Mouse (Mus musculus) midbrain, embryonic 14.5 days (tissue): Measurements from ENCODE around the gene Necab3. TPM values are rescaled to one million over a fixed set of nuclear protein-coding genes. Genes with fewer than 3 reads are reported as not detected.
A peak's percentile ranks its signal among the peaks of the same experiment; 100 is the strongest.

Source experiments
- ATAC-seq: fragments of 200-750 bp; cut with Nextera tagmentation; 2 replicates; pipeline ENCODE4 v1.8.0; 2017; ENCODE audit warnings: moderate number of reproducible peaks, moderate library complexity; ENCODE audit not compliant: low FRiP score, low TSS enrichment
- DNase-seq: peaks from one replicate; pipeline ENCODE4 v3.0.0-alpha.2; 2015
- H3K27ac ChIP-seq: fragments of 300-500 bp; sonication (generic); replicated peaks from 2 replicates; pipeline ENCODE4 v1.5.1; 2014; ENCODE audit warnings: mild to moderate bottlenecking, low read depth, low read length, moderate library complexity
- H3K27me3 ChIP-seq: fragments of 300-500 bp; sonication (generic); 2 replicates; pipeline ENCODE4 v1.6.1; 2014; ENCODE audit warnings: low read length, control low read depth, mixed read lengths; ENCODE audit not compliant: control insufficient read depth, insufficient read depth
- H3K36me3 ChIP-seq: fragments of 300-500 bp; sonication (generic); 2 replicates; pipeline ENCODE4 v1.6.1; 2014; ENCODE audit warnings: low read length, control low read depth; ENCODE audit not compliant: control insufficient read depth, insufficient read depth
- H3K4me1 ChIP-seq: fragments of 300-500 bp; sonication (generic); 2 replicates; pipeline ENCODE4 v1.6.1; 2014; ENCODE audit warnings: mild to moderate bottlenecking, antibody characterized with exemption, low read length, control low read depth; ENCODE audit not compliant: control insufficient read depth, insufficient read depth
- H3K4me2 ChIP-seq: fragments of 300-500 bp; sonication (generic); 2 replicates; pipeline ENCODE4 v1.6.1; 2014; ENCODE audit warnings: mild to moderate bottlenecking, low read length, moderate library complexity
- H3K4me3 ChIP-seq: fragments of 300-500 bp; sonication (generic); replicated peaks from 2 replicates; pipeline ENCODE4 v1.5.1; 2014; ENCODE audit warnings: low read depth, low read length
- H3K9ac ChIP-seq: fragments of 300-500 bp; sonication (generic); replicated peaks from 2 replicates; pipeline ENCODE4 v1.6.1; 2014; ENCODE audit warnings: mild to moderate bottlenecking, low read length, moderate library complexity
- H3K9me3 ChIP-seq: fragments of 300-500 bp; sonication (generic); 2 replicates; pipeline ENCODE4 v1.6.1; 2016; ENCODE audit warnings: low read length, control low read depth, mixed read lengths; ENCODE audit not compliant: control insufficient read depth
- WGBS: fragments of 180-500 bp; shearing (Covaris S2); extraction: QIAGEN DNeasy Blood & Tissue Kit; methylation state at CpG from one replicate; pipeline ENCODE4 v1.1.7; 2014; 5-methylcytosine and 5-hydroxymethylcytosine counted together
- polyA plus RNA-seq: library from polyadenylated mRNA; unstranded; fragments of >200 nt; fragmentation: Nextera tagmentation; extraction: Ambion mirVana; gene quantifications from 2 replicates; pipeline ENCODE4 v1.2.1, GENCODE M21; 2014

The Necab3 gene
- polyA plus RNA-seq, 1 experiment from 2014 or later, result 15.1 TPM

DNA sequence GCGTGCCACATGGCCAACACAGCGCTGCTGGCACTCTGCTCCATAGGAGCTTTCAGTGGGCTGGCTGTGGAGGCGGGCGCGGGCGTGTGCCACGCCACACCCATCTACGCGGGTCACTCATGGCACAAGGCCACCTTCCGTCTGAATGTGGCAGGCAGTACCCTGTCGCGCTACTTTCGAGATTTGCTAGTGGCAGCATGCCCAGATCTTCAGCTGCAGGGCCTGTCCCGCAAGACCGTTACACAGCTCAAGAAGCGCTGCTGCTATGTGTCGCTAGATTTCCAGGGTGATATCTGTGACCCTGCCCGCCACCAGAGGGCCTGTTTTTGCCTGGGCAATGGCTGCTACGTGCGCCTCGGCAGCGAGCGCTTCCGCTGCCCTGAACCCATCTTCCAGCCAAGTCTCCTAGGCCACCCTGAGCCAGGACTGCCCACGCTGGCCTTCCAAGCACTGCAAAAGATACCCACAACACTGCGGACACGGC is 6.2 kb downstream of the Necab3 start:
- ATAC-seq (peak; percentile 35; the same call in 1 of the 2 replicates), DNase-seq (peak; percentile 76)
- peak overlapping the region; percentile 49 for H3K27ac ChIP-seq
- peaks cover 7% of the 10 kb centered on the region; the same call in 1 of the 2 replicates for H3K27me3 ChIP-seq
- peak overlapping the region; percentile 30 for H3K4me2 ChIP-seq
- 28% methylated on average over 27 of the region's 27 CpGs for WGBS
- no peaks in the 10 kb centered on the region for H3K36me3 ChIP-seq
- H3K4me3 ChIP-seq, result no peak overlapping the region
- no peak overlapping the region for H3K9ac ChIP-seq
- H3K9me3 ChIP-seq, result no peaks in the 10 kb centered on the region
- H3K4me1 ChIP-seq, result peaks cover 20% of the 10 kb centered on the region

DNA sequence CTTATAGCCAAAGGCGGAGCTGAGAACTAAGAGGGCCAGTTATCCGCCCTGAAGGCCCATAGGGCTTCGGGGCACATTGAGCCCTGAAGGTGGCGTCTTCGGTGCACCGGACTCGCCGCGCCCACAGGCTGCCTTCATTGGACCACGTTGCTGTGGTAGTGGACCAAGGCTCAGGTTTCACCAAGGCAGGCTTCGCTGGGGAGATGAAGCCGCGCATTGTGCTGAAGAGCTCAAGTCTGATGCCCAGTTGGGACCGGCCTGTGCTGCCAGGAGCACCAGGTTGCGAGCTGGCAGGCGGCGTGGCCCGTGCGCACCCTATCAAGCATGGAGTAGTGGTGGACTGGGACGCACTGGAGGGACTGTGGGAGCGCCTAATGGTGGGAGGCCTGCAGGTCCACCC is 6.8 kb downstream of the Necab3 start:
- ATAC-seq (peak; percentile 3; the same call in 1 of the 2 replicates), DNase-seq (no peak)
- Histone ChIP-seq H3K27me3 (peaks cover 7% of the 10 kb centered on the region; the same call in 1 of the 2 replicates), H3K36me3 (no peaks in the 10 kb centered on the region), H3K4me3 (no peak overlapping the region), H3K4me1 (peaks cover 18% of the 10 kb centered on the region), H3K4me2 (peak overlapping the region; percentile 30), H3K9me3 (no peaks in the 10 kb centered on the region), H3K27ac (no peak overlapping the region), H3K9ac (no peak overlapping the region)
- 43% methylated on average over 21 of the region's 21 CpGs for WGBS

- Histone ChIP-seq H3K9ac (no peak within 1 kb of the TSS), H3K27ac (peak within 1 kb of the TSS; percentile 49; the same call in 1 of the 2 replicates), H3K4me1 (peaks cover 18% of the 10 kb centered on the region), H3K4me3 (no peak within 1 kb of the TSS), H3K36me3 (no peaks in the 10 kb centered on the region), H3K27me3 (peaks cover 7% of the 10 kb centered on the region; the same call in 1 of the 2 replicates), H3K4me2 (peak within 1 kb of the TSS; percentile 30), H3K9me3 (no peaks in the 10 kb centered on the region)
- no peak for DNase-seq
- 87% methylated on average over 4 of the region's 4 CpGs for WGBS
- ATAC-seq, result no peak
Measured at GRCm38 (mm10) chr2:154551476-154551875, 7.2 kb downstream of the Necab3 start, which contains the start of gene Actl10. Gene Actl10, plus strand, starts transcription at chr2:154551776.

DNA sequence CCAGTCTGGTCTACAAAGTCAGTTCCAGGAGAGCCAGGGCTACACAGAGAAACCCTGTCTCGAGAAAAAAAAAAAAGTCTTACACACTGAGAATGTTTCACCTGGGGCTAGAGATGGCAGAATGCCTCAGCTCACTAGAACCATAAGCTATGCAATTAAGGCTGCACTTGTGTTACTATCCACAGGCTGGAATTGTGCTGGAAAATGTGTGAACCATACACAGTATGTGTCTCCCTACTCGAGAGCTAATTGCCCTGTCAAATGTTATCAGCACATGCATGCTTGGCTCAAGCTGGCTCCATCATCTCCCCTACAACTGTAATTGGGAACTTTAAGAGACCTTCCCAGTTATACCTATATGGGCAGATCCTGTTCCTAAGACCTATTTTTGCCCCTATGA is 7.8 kb downstream of the Necab3 start:
- Histone ChIP-seq H3K27ac (no peak overlapping the region), H3K4me1 (peaks cover 18% of the 10 kb centered on the region), H3K4me3 (no peak overlapping the region), H3K4me2 (no peak overlapping the region), H3K9me3 (no peaks in the 10 kb centered on the region), H3K36me3 (0 out of 2 replicates have a peak, but pooled peaks cover under 1% of the 10 kb centered on the region), H3K9ac (no peak overlapping the region), H3K27me3 (peaks cover 7% of the 10 kb centered on the region; the same call in 1 of the 2 replicates)
- no peak for DNase-seq
- no peak for ATAC-seq
- WGBS, result 96% methylated on average over 2 of the region's 2 CpGs

GRCm38 (mm10) chr2:154549886-154550189 is 8.9 kb downstream of the Necab3 start:
- no peak overlapping the region for H3K27ac ChIP-seq
- DNase-seq (no peak), ATAC-seq (no peak)
- H3K27me3 ChIP-seq, result peaks cover 7% of the 10 kb centered on the region; the same call in 1 of the 2 replicates
- peak overlapping the region; percentile 85 for H3K4me2 ChIP-seq
- H3K9ac ChIP-seq, result peak overlapping the region; percentile 44; the same call in 1 of the 2 replicates
- H3K9me3 ChIP-seq, result no peaks in the 10 kb centered on the region
- WGBS, result 13% methylated on average over 20 of the region's 20 CpGs
- peak overlapping the region; percentile 41 for H3K4me3 ChIP-seq
- H3K36me3 ChIP-seq, result 0 out of 2 replicates have a peak, but pooled peaks cover 4% of the 10 kb centered on the region
- H3K4me1 ChIP-seq, result peaks cover 18% of the 10 kb centered on the region

DNA sequence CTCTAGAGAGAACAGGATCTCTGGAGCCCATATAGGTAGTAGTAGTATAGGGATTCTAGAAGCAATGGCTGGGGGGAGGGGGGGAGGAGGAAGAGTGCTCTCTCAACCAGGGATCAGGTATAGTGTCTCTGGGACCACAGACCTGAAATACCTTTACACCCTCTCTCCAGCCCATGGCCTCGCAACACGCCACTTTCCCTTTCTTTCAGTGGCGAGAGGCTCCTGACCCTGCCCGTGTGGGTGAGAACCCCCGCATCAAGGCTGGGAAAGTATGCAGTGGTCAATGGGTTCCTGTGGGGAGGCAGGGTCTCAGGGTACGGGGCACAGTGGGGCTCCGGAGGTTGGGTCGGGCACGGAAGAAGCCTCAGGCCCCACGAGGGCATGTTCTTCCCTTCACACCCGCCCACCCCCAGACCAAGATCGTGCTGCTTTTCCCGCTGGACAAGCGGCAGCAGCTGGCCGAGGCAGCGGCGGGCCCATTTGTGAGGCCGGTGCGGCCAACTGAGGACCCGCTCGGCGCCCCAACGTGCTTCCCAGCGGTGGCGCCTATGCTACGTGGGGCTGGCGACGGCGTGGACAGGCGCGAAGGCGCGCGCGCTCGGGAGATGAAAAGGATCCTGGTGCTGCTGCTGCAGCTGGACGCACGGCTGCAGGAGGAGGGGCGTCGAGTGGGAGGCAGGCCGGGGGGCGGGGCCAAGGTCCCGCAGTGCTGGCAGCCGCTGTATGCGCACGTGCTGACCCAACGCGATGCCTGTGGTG is 9.4 kb downstream of the Necab3 start:
- Histone ChIP-seq H3K9me3 (no peaks in the 10 kb centered on the region), H3K4me3 (peak overlapping the region; percentile 41), H3K36me3 (0 out of 2 replicates have a peak, but pooled peaks cover 4% of the 10 kb centered on the region), H3K9ac (peak overlapping the region; percentile 44; the same call in 1 of the 2 replicates), H3K4me2 (peak overlapping the region; percentile 85), H3K27me3 (peaks cover 7% of the 10 kb centered on the region; the same call in 1 of the 2 replicates), H3K27ac (peak overlapping the region; percentile 41; the same call in 1 of the 2 replicates), H3K4me1 (peaks cover 18% of the 10 kb centered on the region)
- WGBS, result 2% methylated on average over 44 of the region's 48 CpGs
- ATAC-seq (peak; percentile 77), DNase-seq (peak; percentile 87)

- Histone ChIP-seq H3K27ac (no peak overlapping the region), H3K4me1 (peaks cover 18% of the 10 kb centered on the region), H3K36me3 (0 out of 2 replicates have a peak, but pooled peaks cover 4% of the 10 kb centered on the region), H3K27me3 (peaks cover 7% of the 10 kb centered on the region; the same call in 1 of the 2 replicates), H3K9ac (no peak overlapping the region), H3K4me3 (no peak overlapping the region), H3K9me3 (no peaks in the 10 kb centered on the region), H3K4me2 (peak overlapping the region; percentile 85; the same call in 1 of the 2 replicates)
- WGBS, result 50% methylated on average over 3 of the region's 3 CpGs
- DNase-seq (no peak), ATAC-seq (no peak)
Measured at GRCm38 (mm10) chr2:154548688-154549087, 10.0 kb downstream of the Necab3 start.

DNA sequence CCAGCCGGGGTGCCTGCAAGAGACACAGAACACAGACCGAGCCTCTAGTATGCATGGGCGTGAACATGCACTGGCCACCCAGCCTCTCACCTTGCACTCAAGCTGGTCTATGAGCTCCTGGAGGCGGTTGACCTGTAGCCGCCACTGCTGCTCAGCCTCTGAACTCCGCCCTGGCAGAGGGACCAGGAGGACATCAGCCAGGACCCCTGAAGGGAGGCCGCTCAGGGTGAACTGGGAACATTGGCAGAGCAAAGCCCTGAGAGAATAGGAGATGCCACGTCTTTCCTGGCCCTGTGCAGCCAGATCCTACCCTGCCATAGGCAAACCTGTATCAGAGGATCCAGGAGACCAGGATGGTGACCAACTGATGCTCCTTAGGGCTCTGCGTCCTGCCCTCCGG is 12.0 kb downstream of the Necab3 start, which contains the start of gene 1700003F12Rik:
Gene 1700003F12Rik, plus strand, starts transcription at position 375 of the 400 bp plus-strand sequence.
- Histone ChIP-seq H3K27me3 (peaks cover 7% of the 10 kb centered on the region; the same call in 1 of the 2 replicates), H3K4me1 (peaks cover 11% of the 10 kb centered on the region; the same call in 1 of the 2 replicates), H3K4me3 (no peak within 1 kb of the TSS), H3K36me3 (0 out of 2 replicates have a peak, but pooled peaks cover 4% of the 10 kb centered on the region), H3K4me2 (no peak within 1 kb of the TSS), H3K9ac (no peak within 1 kb of the TSS), H3K9me3 (no peaks in the 10 kb centered on the region), H3K27ac (no peak within 1 kb of the TSS)
- 91% methylated on average over 10 of the region's 10 CpGs for WGBS
- ATAC-seq (no peak), DNase-seq (no peak)
